Mouse (Mus musculus): Measurements from ENCODE around the gene Map4k2.

DNA sequence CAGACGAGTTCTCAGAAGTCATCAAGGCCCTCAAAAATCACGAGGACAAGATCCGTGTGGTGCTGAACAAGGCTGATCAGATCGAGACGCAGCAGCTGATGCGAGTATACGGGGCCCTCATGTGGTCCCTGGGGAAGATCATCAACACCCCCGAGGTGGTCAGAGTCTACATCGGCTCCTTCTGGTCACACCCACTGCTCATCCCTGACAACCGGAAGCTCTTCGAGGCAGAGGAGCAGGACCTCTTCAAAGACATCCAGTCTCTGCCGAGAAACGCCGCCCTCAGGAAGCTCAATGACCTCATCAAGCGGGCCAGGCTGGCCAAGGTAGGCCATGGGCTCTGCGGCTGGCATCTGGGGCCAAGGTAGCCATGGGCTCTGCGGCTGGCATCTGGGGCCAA is 46.6 kb upstream of the Map4k2 start:
- TF ChIP-seq CTCF (IDR thresholded peaks at IDR 0.05; ENCODE audit: borderline replicate concordance, extremely low read depth, insufficient read depth, insufficient read length) (no peak), POLR2A (IDR thresholded peaks at IDR 0.05; ENCODE audit: borderline replicate concordance, extremely low read depth, insufficient read depth, insufficient read length, poor library complexity, severe bottlenecking) (no peak)
